Mouse (Mus musculus) CD4-positive, CD25-positive, alpha-beta regulatory T cell, adult 4 months (primary cell): Measurements from ENCODE around the gene Ctdnep1. TPM values are rescaled to one million over a fixed set of nuclear protein-coding genes. Genes with fewer than 3 reads are reported as not detected.
A peak's percentile ranks its signal among the peaks of the same experiment; 100 is the strongest.
"Not testable (repeated sequence)": the region's sequence is repeated elsewhere in the genome, so short reads cannot be mapped to it uniquely, and the experiment has no call there.

Source experiments
- ATAC-seq: one replicate; pipeline ENCODE4 v1.8.0; 2017
- polyA plus RNA-seq, 2 experiments: library from polyadenylated mRNA; unstranded; fragments of 100-300 nt; shearing (Covaris generic); gene quantifications; one replicate each; pipeline ENCODE4 v1.2.1; 2017

Gene Ctdnep1
- polyA plus RNA-seq, 2 experiments from 2014 or later = 21.1 to 25.4 TPM

DNA sequence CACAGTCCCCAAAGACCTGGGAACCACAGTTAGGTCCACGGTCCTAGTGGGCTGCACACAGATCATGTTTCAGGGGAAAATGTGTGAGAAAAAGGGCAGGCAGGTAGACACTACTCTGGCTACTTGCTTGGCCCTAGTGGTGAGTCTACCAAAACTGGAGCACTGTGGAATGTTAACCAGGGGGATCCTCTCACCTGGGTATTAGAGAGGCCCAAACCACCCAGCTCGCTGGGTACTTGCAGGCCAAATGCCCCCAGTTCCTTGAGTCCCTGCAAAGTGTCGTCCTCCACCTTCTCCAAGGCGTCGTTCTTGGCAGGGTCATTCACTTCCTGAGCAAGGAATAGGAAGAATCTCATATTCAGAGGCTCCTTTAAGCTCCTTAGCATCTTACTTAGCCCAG, 33.1 kb downstream of the Ctdnep1 start:
- no peak for ATAC-seq

DNA sequence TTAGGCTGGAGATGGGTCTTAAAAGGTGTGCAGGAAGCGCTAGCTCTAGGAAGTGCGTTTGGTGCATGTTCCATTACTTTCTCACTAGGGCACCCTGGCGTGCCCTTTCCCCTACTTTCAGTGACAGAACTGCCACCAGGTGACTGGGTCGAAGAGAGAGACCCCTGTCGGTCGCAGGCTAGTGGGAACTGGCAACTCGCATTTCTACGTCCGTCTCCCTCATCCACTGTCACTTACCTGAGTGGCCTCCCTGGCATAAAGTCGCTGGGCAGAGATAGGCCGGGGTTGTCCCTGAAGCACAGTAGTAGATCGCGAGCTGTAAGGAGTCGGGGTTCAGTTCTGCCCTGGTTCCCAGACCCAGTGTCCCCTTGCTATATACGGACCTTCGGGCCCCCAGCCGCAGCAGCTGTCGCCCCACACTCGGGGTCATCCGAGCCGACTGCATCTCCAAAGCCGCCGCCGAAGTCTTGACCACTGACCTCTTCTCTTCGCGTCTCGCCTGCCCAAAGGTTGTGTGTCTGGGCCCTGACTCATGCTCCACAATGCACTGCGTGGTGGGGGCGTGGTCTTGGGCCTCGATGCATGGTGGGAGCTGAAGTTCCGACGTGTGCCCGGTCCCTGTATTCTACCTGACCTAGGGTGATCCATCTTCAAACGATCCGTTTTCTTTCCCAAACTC, 34.1 kb downstream of the Ctdnep1 start, which contains the start of gene Acadvl:
Acadvl (minus strand) TSS at position 532 of the 679 bp plus-strand sequence.
- ATAC-seq = peak; percentile 78

DNA sequence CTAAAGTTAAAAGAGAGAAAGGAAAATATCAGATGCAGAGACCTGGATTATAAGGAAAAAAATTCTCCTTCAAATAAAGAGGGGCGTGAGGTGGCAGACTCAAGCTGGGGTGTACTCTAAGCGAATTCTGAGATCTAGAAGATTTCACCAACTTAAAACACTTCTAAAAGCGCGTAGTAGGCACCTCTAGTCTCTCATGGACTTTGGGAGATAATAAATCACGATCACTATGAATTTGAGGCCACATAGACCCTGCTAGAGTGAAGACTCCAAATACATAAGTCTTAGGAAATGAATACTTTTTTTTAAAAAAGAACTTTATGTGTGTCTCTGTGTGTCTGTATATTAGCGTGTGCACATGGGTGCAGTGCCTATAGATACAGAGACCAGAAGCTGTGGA, 34.7 kb downstream of the Ctdnep1 start:
- no peak for ATAC-seq

DNA sequence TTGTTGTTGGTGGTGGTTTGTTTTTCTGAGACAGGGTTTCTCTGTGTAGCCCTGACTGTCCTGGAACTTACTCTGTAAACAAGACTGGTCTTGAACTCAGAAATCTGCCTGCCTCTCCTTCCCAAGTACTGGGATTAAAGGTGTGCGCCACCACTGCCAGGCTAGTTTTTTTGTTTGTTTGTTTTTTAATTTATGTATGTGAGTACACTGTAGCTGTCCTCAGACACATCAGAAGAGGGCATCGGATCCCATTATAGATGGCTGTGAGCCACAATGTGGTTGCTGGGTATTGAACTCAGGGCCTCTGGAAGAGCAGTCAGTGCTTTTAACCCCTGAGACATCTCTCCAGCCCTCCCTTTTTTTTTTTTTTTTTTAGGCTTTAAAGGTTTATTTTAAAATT, 35.2 kb downstream of the Ctdnep1 start:
- not testable (repeated sequence) for ATAC-seq

DNA sequence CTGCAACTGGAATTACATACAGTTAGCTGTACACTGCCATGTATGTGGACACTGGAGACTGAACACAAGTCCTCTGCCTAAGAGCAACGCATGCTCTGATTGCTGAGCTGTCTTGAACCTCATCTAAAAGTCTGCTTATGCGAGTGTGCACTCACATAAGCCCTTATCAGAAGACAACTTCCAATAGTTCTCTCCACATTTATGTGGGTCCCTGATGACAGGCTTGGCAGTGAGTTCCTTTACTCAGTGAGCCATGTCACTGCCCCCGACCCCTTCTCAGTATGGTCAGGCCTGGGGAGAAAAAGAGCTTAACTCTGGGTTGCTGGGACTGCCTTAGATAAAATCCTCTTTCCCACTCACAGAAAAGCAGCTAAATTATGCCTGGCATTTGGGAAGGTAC, 35.7 kb downstream of the Ctdnep1 start, which contains the start of gene Dlg4:
Dlg4 (plus strand) TSS at position 274 of the 400 bp plus-strand sequence.
- no peak for ATAC-seq

DNA sequence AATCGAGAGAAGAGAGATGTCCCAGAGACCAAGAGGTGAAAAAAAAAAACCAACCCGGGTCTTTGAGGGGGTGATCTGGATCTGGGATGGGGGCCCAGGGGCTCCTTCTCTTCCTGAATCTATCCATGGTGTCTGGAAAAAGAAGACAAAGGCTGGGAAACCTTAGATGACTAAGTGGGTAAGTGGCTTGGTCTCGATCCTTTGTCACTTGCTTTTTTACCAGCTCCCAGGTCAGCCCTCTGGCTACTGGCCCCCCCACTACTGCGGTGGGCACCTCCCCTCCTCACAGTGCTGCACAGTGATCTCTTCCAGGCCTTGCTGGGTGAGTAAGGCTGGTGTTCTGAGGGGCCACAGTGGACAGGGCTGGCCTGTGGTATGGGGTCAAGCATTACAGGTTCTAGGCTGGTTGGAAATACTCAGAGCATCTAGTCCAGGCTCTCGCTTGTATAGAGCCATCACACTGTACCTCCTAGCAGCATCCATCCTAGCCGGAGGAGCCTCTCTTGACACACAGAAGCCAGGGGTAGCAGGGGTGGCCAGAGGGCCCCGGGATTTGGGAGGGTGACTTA, 36.3 kb downstream of the Ctdnep1 start:
- ATAC-seq = no peak

DNA sequence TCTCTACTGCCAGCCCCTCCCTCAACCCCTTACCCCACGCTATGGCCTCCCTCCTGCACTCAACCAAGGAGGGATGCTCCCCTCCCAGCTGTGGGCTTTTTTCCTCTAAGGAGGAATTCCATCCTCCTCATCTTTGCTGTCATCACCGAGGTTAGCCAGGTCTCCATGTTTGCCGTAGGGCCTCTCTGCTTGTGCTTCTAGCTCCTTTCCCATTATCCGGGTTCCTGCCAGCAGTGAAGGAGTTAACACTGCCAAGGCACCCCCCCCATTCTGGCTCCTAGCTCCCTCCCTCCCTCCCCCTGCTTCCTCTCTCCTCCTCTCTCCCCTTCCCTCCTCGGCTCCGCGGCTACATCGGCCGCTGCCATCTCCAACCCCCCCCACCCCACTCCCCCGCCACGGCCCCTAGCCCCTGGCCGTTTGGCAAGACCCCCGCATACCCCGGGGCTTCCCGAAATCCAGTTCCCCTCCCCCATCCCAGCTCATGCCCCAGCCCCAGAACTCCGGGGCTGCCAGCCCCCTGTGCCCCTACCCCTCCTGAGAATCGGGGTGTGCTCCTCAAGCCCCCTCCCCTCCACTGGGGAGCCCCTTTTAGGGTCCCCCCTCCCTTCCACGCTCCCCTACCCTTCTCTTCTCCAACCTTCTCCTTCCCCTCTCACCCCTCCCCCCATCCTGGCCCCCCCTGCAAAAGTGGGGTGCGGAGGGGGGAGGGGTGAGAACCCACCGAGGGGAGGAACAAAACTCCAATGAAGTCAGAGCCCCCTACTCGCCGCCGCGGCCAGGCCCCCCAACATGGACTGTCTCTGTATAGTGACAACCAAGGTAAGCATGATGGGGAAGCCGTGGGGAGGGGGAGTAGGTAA, 37.4 kb downstream of the Ctdnep1 start:
- ATAC-seq = no peak

DNA sequence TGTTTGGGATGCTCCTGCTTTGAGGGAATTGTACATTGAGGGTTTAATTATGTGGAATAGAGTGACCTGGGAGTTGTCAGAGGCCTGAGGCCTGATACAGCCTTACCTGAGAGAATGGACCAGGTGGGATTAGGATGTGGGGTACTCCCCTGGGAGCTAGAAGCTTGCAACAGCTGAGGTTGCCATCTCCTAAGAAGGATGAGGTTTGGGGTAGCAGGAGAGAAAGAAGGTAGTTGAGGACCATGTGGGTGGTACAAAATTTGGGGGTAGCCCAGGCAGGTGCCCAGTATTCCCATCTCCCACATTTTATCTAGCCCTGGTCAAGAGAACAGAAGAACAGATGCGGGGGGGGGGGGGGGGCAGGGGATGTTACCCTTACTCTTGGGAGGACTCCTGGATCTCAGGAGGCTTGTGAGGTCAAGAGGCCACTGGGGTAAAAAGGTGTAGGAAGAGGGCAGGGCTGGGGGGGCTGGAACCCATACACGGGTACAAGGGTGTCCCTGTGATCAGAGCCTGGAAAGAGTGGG, 38.6 kb downstream of the Ctdnep1 start:
- ATAC-seq = no peak

DNA sequence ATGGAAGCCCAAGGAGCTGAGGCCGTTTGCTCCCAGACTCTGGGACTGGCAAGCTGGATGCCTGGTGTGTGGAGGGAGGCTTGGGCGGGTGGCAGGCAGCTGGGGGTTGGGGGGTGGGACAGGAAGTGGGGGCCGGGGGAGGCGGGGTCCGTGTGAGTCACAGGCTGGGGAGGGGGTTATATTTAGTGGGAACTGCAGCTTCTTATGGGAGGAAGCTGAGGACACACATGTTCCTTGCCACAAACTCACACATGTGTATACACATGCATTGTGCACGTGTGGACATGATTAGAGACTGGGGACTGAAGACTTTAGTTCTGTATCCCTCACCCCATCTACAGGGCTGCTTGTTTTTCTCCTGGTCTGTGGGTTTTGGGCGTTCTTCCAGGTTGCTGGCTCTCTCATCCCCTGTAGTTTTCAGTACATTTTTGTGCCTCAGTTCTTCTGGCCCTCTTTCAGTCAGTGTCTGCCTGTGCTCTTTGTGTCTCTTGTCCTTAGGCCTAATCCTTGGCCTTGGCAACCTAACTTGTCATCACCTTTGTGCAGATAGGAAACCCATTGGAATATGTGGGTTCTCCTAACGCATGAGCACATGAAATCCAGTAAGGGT, 39.2 kb downstream of the Ctdnep1 start:
- ATAC-seq = no peak

DNA sequence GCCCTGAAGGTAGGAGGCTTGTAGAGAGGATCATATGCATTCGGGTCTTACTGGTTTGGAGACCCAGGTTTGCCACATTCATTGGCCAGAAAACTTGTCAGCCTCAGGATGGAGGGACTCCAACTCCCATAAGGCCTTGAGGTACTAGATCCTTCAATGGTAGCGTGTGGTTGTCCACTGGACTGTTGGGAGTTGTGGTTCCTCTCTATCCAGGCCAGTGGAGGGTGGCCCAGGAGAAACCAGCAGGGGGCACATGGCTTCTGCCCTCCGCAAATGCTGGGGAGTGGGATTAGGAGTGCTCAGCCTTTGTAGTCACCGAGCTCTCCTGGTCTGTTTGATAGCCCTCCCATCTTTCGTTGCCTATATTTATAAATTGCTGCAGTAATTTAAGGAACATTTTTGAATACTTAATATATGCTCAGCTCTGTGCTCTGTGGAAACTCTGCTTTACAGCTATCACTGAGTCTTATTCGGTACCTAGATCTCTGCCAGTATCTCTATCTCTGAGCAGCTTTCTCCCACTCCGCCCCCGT, 39.8 kb downstream of the Ctdnep1 start:
- peak; percentile 79 for ATAC-seq

DNA sequence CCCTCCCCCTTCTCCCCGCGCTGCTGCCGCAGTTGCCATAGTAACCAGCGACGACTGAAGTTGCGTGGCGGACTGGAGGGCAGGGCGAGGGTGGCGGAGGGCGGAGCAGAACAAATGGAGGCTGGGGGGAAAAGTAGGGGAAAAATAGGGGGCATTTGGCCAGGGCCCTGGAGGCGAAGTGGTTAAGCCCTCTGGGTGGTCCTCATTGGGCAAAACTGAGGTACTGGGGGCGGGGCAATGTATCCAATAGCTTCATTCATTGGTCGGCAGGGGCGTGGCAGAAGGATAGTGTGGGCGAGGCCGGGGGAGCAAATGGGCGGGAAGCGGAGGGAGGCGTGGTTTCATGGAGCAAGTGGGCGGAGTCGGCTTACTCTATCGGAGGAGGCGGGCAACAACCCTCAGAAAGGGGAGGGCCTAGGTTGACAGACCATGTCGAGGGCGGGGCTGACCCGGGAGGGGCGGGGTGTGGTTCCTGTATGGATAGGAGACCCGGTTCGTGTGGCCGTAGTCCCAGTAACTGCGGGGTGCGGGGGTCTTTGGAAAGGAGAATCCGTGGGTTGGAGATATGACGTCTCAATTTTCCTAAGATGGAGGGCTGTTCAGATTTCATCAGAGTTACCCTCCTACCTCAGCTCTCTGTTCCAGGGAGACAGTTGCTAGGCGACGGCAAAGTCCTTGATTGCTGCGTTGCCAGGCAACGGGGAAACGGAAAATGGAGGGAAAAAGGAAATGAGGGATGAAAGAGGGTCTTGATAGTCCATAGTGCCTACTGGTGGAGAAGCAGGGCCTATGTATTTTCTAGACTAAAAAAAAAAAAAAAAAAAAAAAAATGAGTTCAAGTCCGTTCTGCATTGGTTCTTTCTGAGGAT, 40.5 kb downstream of the Ctdnep1 start:
- ATAC-seq = peak; percentile 66

DNA sequence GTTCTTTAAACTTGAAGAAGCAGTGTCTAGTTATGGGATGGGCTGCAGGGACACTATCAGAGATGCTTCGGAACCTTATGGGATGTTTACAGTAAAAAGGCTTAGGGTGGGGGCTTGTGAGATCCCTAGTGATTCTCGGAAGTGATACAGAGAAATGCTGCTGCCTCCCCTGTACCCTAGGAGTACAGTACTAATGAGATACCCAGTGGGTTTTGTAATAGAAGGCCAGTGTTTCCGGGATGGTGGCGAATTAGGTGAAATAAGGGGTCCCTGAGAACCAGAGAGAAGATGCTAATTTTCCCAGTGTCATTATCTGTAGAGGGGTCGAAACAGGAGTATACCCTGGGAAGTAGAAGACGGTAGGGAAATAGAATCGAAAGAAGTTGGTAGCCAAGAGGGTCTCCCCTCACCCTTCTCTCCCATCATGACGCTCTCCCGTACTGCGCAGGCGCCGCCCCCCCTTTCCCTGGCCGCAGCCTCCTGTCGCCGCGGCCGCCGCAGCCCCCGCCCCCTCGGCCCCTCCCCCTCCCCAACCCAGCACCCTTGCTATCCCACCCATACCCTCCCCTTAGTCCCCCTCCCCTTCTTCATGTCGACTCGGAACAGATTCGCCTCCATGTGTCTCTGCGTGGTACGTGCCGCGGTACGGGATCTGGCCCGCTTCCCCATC, 42.7 kb downstream of the Ctdnep1 start:
- no peak for ATAC-seq

DNA sequence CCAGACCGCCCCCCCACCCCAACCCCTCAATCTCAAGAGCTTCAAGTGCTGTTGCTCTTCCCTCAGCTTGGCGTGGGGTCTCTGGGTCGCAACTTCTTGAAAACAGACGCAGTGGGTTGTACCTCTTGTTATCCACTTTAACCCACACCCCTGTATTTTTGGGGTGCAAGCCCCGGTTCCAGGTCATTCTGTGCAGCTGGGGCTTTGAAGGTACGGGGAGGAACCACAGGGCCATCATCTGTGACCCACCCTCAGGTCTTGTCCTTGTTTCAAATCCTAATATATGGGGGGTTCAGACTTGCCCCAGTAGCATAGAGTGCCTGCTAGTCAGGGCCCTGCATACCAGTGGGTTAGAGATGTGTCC, 43.2 kb downstream of the Ctdnep1 start:
- no peak for ATAC-seq

DNA sequence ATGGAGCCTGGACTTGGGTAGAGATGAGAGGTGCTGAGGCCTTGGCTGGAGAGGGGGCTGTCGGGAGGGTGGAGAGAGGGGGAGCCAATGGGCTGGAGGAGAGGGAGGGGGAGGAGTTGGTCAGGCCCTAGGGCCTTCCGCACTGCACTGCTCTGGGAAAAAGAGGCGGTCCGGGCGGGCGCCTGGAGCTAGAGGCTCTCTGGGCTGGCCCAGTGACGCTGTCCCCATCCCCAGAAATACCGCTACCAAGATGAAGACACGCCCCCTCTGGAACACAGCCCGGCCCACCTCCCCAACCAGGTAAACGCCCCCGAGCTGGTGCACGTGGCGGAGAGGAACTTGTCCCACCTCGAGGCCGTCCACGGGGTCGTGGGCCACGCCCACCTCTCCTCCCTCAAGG, 45.7 kb downstream of the Ctdnep1 start:
- no peak for ATAC-seq

DNA sequence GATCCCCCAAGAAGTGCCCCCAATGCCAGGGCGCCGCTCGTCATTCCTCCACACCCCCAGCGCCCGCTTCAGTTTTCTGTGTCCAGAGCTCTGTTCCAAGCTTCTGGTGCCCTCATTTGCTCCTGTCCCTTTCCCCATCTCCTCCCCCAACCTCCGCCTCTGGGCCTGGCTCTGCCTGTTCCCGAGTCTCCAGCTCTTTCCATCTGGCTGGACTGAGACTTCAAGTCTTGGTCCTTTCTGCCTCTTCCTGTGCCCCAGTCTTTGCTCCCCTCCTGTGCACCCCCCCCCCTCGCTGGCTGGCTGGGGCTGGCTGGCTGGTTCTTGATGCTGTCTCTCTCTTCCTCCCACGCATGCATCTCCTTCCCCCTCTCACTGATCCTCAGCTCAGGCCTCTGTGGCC, 46.4 kb downstream of the Ctdnep1 start:
- ATAC-seq = no peak

DNA sequence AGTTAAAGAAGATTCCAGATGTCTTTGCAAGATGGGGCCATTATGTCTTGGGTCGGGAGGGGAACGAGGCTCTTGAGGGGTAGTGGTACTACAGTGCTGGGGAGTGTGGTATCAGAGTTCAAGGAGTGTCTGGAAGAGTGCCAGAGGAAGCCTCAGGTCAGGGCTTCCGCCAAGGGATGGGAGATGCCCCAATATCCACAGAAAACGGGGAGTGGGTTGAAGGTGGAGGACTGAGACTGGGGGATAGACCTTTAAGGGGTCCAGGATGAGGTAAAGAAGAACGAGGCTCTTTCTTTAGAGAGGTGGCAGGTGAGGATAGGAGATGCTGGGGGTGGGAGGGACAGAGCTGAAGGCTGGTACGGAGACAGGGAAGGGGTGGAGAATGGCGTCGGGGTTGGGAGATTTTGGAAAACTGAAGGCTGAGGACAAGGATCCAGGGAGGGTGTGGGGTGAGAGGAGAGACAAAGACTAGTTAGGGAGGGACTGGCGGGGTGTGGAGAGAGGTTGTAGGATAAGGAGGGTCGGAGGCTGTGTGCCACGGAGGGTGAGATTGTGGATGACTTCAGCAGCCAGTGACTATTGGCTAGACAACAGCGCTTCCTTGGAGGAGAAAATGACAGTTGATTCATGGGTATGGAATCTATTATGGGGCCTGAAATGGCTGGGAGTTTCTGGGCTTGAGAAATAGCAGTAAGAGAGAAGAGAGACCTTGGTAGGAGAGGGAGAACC, 47.6 kb downstream of the Ctdnep1 start:
- no peak for ATAC-seq

DNA sequence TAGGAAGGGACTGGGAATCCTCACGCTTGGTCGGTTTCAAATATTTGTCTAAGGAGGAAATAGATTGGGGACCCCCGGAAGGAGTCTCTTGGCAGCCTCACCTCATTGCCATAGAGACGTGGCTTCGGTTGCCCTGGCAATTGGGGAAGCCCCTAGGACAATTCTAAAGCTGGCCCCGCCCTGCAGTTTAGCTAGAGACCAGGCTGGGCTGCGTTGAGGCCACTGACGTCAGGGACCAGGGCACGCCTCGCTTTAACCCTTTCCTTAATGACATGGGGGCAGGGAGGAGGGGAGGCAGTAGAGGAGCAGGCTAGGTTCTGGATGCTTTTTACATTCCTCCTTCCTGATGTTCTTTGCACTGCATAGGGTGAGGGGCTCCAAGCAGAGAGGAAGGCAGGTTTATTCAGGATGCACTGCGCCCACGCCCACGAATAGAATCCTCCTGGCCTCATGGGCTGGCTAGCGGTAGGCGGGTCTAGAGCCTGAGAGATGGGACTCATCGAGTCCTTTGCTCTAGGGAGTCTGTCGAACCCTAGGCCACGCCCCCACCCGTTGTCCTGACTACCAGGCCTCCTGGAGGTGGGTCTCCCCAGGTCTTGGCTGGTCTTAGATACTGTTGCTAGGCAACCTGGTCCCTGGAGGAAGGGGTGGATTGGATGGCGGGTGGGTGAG, 48.3 kb downstream of the Ctdnep1 start:
- ATAC-seq = peak; percentile 92

DNA sequence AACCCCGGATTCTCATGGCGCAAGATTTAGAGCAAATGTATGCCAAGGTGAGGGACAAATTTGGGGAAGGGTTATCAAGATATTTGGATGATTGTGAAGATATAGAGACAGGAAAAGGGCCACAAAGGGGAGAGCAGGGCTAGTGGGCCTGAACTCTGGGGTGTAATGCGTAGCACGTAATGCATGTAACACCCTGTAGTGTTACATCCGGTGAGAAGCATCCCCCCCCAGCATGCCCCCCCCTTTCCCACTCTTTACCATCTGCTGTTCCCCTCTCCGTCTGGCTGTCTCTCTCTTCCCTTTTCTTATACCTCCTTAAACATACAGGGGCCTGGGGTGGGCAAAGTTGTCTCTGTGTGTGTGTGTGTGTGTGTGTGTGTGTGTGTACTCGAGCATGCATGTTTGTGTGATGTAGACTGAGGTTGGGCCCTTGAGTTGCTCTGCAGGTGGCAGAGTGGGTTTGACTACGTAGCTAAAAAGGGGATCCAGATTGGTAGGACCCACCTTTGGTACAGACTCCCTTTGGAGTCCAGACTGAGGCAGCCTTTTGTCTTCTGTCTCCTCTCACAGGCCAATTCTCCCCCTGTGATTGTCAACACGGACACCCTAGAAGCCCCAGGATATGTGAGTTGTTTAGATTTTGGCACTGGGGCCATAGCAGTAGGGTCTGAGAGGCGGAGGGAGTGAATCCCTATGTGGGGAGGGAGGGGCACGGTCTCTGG, 49.0 kb downstream of the Ctdnep1 start:
- ATAC-seq = peak; percentile 36
